Comparison of ENCODE assay signal across 8 mouse cellular contexts in genomic region chr5:34370022-34370823, GRCm38 (mm10). TPM values are rescaled to one million over a fixed set of nuclear protein-coding genes. Genes with fewer than 3 reads are reported as not detected.
A peak's percentile ranks its signal among the peaks of the same experiment; 100 is the strongest.
DNase-seq lines count a peak whose midpoint lies in the region; ATAC-seq and TF ChIP-seq lines count a peak whose summit lies in the region.

No protein-coding gene starts in this region.

- peak overlapping the region; percentile 57 for H3K4me3 ChIP-seq in cortical plate, adult 2 months (ENCODE audit: insufficient read depth, low read length)
- H3K4me3 ChIP-seq in intestine, postnatal 0 days (ENCODE audit: low read depth, low read length) = peak overlapping the region; percentile 92
- H3K4me3 ChIP-seq in limb, embryonic 13.5 days = peak overlapping the region; percentile 79
- peak overlapping the region; percentile 94 for H3K4me3 ChIP-seq in midbrain, embryonic 16.5 days (ENCODE audit: low read depth, low read length)
- peak overlapping the region; percentile 92 for H3K4me3 ChIP-seq in stomach, embryonic 16.5 days (replicated peaks; ENCODE audit: low read length)

- TF ChIP-seq POLR2A in cortical plate, adult 2 months (IDR thresholded peaks at IDR 0.05; ENCODE audit: extremely low read depth, insufficient read depth, low read length) = no peak

- no peaks in the 10 kb centered on the region for H3K27me3 ChIP-seq in intestine, postnatal 0 days (replicated peaks; ENCODE audit: control insufficient read depth, insufficient read depth, low read length)
- no peaks in the 10 kb centered on the region for H3K27me3 ChIP-seq in limb, embryonic 13.5 days
- no peaks in the 10 kb centered on the region for H3K27me3 ChIP-seq in midbrain, embryonic 16.5 days (ENCODE audit: control insufficient read depth, insufficient read depth, low read depth, low read length)
- no peaks in the 10 kb centered on the region for H3K27me3 ChIP-seq in stomach, embryonic 16.5 days (ENCODE audit: control insufficient read depth, insufficient read depth, low read length)

- H3K36me3 ChIP-seq in intestine, postnatal 0 days (ENCODE audit: control insufficient read depth, insufficient read depth) = no peaks in the 10 kb centered on the region
- peaks cover 5% of the 10 kb centered on the region; the same call in 1 of the 2 replicates for H3K36me3 ChIP-seq in limb, embryonic 13.5 days
- no peaks in the 10 kb centered on the region for H3K36me3 ChIP-seq in midbrain, embryonic 16.5 days (ENCODE audit: control insufficient read depth, insufficient read depth, low read length)
- no peaks in the 10 kb centered on the region for H3K36me3 ChIP-seq in stomach, embryonic 16.5 days (ENCODE audit: control insufficient read depth, insufficient read depth, low read length)

- no peaks in the 10 kb centered on the region for H3K9me3 ChIP-seq in intestine, postnatal 0 days (ENCODE audit: control insufficient read depth)
- H3K9me3 ChIP-seq in limb, embryonic 13.5 days = no peaks in the 10 kb centered on the region
- H3K9me3 ChIP-seq in midbrain, embryonic 16.5 days (replicated peaks; ENCODE audit: control insufficient read depth, low read length, poor library complexity, severe bottlenecking) = no peaks in the 10 kb centered on the region
- no peaks in the 10 kb centered on the region for H3K9me3 ChIP-seq in stomach, embryonic 16.5 days (replicated peaks; ENCODE audit: control insufficient read depth, low read length)

- H3K27ac ChIP-seq in cortical plate, adult 2 months (ENCODE audit: insufficient read depth, low read length) = 0 out of 2 replicates have a peak overlapping the region, but pooled peaks have one; percentile 30
- peak overlapping the region; percentile 76 for H3K27ac ChIP-seq in intestine, postnatal 0 days (ENCODE audit: low read depth, low read length)
- peak overlapping the region; percentile 61; the same call in 1 of the 2 replicates for H3K27ac ChIP-seq in limb, embryonic 13.5 days
- peak overlapping the region; percentile 87 for H3K27ac ChIP-seq in midbrain, embryonic 16.5 days (ENCODE audit: low read length)
- H3K27ac ChIP-seq in stomach, embryonic 16.5 days (ENCODE audit: low read length) = peak overlapping the region; percentile 64

- peak overlapping the region; percentile 89 for H3K4me2 ChIP-seq in intestine, postnatal 0 days (replicated peaks; ENCODE audit: low read depth)
- peak overlapping the region; percentile 74 for H3K4me2 ChIP-seq in limb, embryonic 13.5 days (replicated peaks)
- H3K4me2 ChIP-seq in midbrain, embryonic 16.5 days (ENCODE audit: low read length) = peak overlapping the region; percentile 71
- H3K4me2 ChIP-seq in stomach, embryonic 16.5 days (ENCODE audit: low read depth, low read length) = peak overlapping the region; percentile 84

- no peak for TF ChIP-seq CTCF in cortical plate, adult 2 months (IDR thresholded peaks at IDR 0.05; ENCODE audit: extremely low read depth, insufficient read depth, low read length)
- TF ChIP-seq CTCF in intestine, postnatal 0 days (IDR thresholded peaks at IDR 0.05; ENCODE audit: low read depth) = no peak

- peak overlapping the region; percentile 93 for H3K9ac ChIP-seq in intestine, postnatal 0 days (ENCODE audit: low read depth, low read length)
- H3K9ac ChIP-seq in limb, embryonic 13.5 days = peak overlapping the region; percentile 96
- peak overlapping the region; percentile 90 for H3K9ac ChIP-seq in midbrain, embryonic 16.5 days (ENCODE audit: low read depth, low read length)
- H3K9ac ChIP-seq in stomach, embryonic 16.5 days (ENCODE audit: low read length) = peak overlapping the region; percentile 97

- peaks cover 5% of the 10 kb centered on the region for H3K4me1 ChIP-seq in cortical plate, adult 2 months (ENCODE audit: control insufficient read depth, insufficient read depth, low read length)
- H3K4me1 ChIP-seq in intestine, postnatal 0 days (replicated peaks; ENCODE audit: control insufficient read depth, insufficient read depth, low read length) = 0 out of 2 replicates have a peak, but pooled peaks cover 3% of the 10 kb centered on the region
- peaks cover 23% of the 10 kb centered on the region for H3K4me1 ChIP-seq in limb, embryonic 13.5 days
- peaks cover 28% of the 10 kb centered on the region for H3K4me1 ChIP-seq in midbrain, embryonic 16.5 days (ENCODE audit: control insufficient read depth, insufficient read depth, low read length)
- H3K4me1 ChIP-seq in stomach, embryonic 16.5 days (ENCODE audit: control insufficient read depth, insufficient read depth, low read length) = peaks cover 11% of the 10 kb centered on the region

- under 1% methylated on average over 58 of the region's 114 CpGs for WGBS in intestine, postnatal 0 days
- under 1% methylated on average over 30 of the region's 114 CpGs for WGBS in limb, embryonic 13.5 days
- under 1% methylated on average over 81 of the region's 114 CpGs for WGBS in midbrain, embryonic 16.5 days
- under 1% methylated on average over 72 of the region's 114 CpGs for WGBS in stomach, embryonic 16.5 days

- peak; percentile 23 for ATAC-seq in intestine, postnatal 0 days
- ATAC-seq in limb, embryonic 13.5 days (ENCODE audit: low FRiP score, low read depth) = no peak
- ATAC-seq in midbrain, embryonic 16.5 days = peak; percentile 1; the same call in 1 of the 2 replicates
- 0 out of 2 replicates have a peak, but pooled peaks have one; percentile 1 for ATAC-seq in stomach, embryonic 16.5 days (ENCODE audit: insufficient read depth, low FRiP score)

- DNase-seq in gastrocnemius, adult 18-20 months (ENCODE audit: low spot score) = peak; percentile 9
- no peak for DNase-seq in gastrocnemius, postnatal 10 days
- peak; percentile 23 to 40 for DNase-seq in gastrocnemius, postnatal 4 days (ENCODE audit: low spot score in 2 of 2)

RNA-seq across cellular contexts. Expression of gene Fam193a, which starts 0.5 kb away (rescaled TPM):
- total RNA-seq in gastrocnemius, adult 18-20 months (2021) = 10 to 100 TPM; 14.6 to 15.2 TPM
- 10 to 100 TPM; 19.6 to 26.6 TPM for total RNA-seq in gastrocnemius, postnatal 10 days (2021)
- polyA plus RNA-seq in cortical plate, adult 2 months (2012; rRNA removed) = 32.7 and 42.0 TPM in 2 replicates
- 10 to 100 TPM; 35.8 to 41.1 TPM for total RNA-seq in gastrocnemius, postnatal 4 days (2021)
- polyA plus RNA-seq in intestine, postnatal 0 days (2015; fragmentation: Nextera tagmentation; extraction: Ambion mirVana) = 4.3 and 5.6 TPM in 2 replicates
- 16.0 and 18.3 TPM in 2 replicates for polyA plus RNA-seq in limb, embryonic 13.5 days (2015; fragmentation: Nextera tagmentation; extraction: Ambion mirVana)
- 14.1 and 15.8 TPM in 2 replicates for polyA plus RNA-seq in midbrain, embryonic 16.5 days (2015; fragmentation: Nextera tagmentation; extraction: Ambion mirVana)
- 8.7 and 9.2 TPM in 2 replicates for polyA plus RNA-seq in stomach, embryonic 16.5 days (2015; fragmentation: Nextera tagmentation; extraction: Ambion mirVana)

RNA-seq across cellular contexts. Expression of gene Rnf4, which starts 34.1 kb away (rescaled TPM):
- total RNA-seq in gastrocnemius, adult 18-20 months (2021) = 10 to 100 TPM; 18.1 to 18.6 TPM
- total RNA-seq in gastrocnemius, postnatal 10 days (2021) = 10 to 100 TPM; 38.8 to 42.8 TPM
- polyA plus RNA-seq in cortical plate, adult 2 months (2012; rRNA removed) = 82.6 and 88.2 TPM in 2 replicates
- 10 to 100 TPM; 63.2 to 66.1 TPM for total RNA-seq in gastrocnemius, postnatal 4 days (2021)
- 62.3 and 65.0 TPM in 2 replicates for polyA plus RNA-seq in intestine, postnatal 0 days (2015; fragmentation: Nextera tagmentation; extraction: Ambion mirVana)
- polyA plus RNA-seq in limb, embryonic 13.5 days (2015; fragmentation: Nextera tagmentation; extraction: Ambion mirVana) = 172 and 174 TPM in 2 replicates
- 127 and 131 TPM in 2 replicates for polyA plus RNA-seq in midbrain, embryonic 16.5 days (2015; fragmentation: Nextera tagmentation; extraction: Ambion mirVana)
- polyA plus RNA-seq in stomach, embryonic 16.5 days (2015; fragmentation: Nextera tagmentation; extraction: Ambion mirVana) = 151 and 164 TPM in 2 replicates

Comparison
In these comparisons a context has a peak if more than half of its experiments do, and no peak if none do; other contexts are left out.
1. H3K27ac ChIP-seq: peak in every context shown above with its lines; median percentile 87 in midbrain, embryonic 16.5 days; 76 in intestine, postnatal 0 days; 64 in stomach, embryonic 16.5 days; 61 in limb, embryonic 13.5 days; 30 in cortical plate, adult 2 months.